ENCODE assay signal across 17 mouse cellular contexts in genomic region chr13:108273034-108273433, GRCm38 (mm10). TPM values are rescaled to one million over a fixed set of nuclear protein-coding genes. Genes with fewer than 3 reads are reported as not detected.
DNase-seq lines count a peak whose midpoint lies in the region; ATAC-seq and TF ChIP-seq lines count a peak whose summit lies in the region.
"Had no signal": no experiment of that assay in that cellular context is flagged by ENCODE, and none has a peak within 500 bp of the region (broad histone marks: within the 10 kb centered on the region; RNA-seq: fewer than 3 reads in every experiment).

No protein-coding gene starts in this region.

- no peak for TF ChIP-seq CTCF in kidney, postnatal 0 days (IDR thresholded peaks at IDR 0.05; ENCODE audit: low read depth)
- TF ChIP-seq CTCF in brain, embryonic 14.5 days (IDR thresholded peaks at IDR 0.05; ENCODE audit: borderline replicate concordance, extremely low read depth, insufficient read depth, insufficient read length) = no peak

- 0 out of 2 replicates have a peak overlapping the region, but pooled peaks have one; percentile 12 for H3K4me2 ChIP-seq in heart, embryonic 14.5 days (ENCODE audit: low read length)
- H3K4me2 ChIP-seq in kidney, postnatal 0 days (ENCODE audit: low read length) = peak overlapping the region; percentile 25; the same call in 1 of the 2 replicates
- H3K4me2 ChIP-seq in limb, embryonic 13.5 days (replicated peaks) = peak overlapping the region; percentile 56
- H3K4me2 ChIP-seq: hindbrain, embryonic 15.5 days; stomach, embryonic 15.5 days had no signal

- WGBS in heart, embryonic 14.5 days = 50% methylated on average over 15 of the region's 15 CpGs
- WGBS in kidney, postnatal 0 days = 29% methylated on average over 15 of the region's 15 CpGs
- WGBS in limb, embryonic 13.5 days = 33% methylated on average over 15 of the region's 15 CpGs

- TF ChIP-seq POLR2A in brain, embryonic 14.5 days (IDR thresholded peaks at IDR 0.05; ENCODE audit: borderline replicate concordance, extremely low read depth, insufficient read depth, insufficient read length, poor library complexity, severe bottlenecking) = no peak

- intact Hi-C loops in heart, postnatal 10 days (cut with DNase I) = no loop called here

- 0 out of 4 replicates have a peak, but pooled peaks cover 0 to 3% of the 10 kb centered on the region in 2 experiments for H3K4me1 ChIP-seq in heart, embryonic 14.5 days (ENCODE audit: control insufficient read depth in 2 of 2, insufficient read depth in 2 of 2, low read length in 2 of 2)
- H3K4me1 ChIP-seq in kidney, postnatal 0 days (replicated peaks; ENCODE audit: insufficient read depth, low read length) = peaks cover 3% of the 10 kb centered on the region; the same call in 1 of the 2 replicates
- H3K4me1 ChIP-seq in limb, embryonic 13.5 days = peaks cover 19% of the 10 kb centered on the region
- H3K4me1 ChIP-seq: hindbrain, embryonic 15.5 days; stomach, embryonic 15.5 days had no signal

- H3K9me3 ChIP-seq in heart, embryonic 14.5 days (ENCODE audit: control insufficient read depth, low read length) = no peaks in the 10 kb centered on the region
- H3K9me3 ChIP-seq in kidney, postnatal 0 days (replicated peaks; ENCODE audit: low read length) = no peaks in the 10 kb centered on the region
- no peaks in the 10 kb centered on the region for H3K9me3 ChIP-seq in limb, embryonic 13.5 days
- H3K9me3 ChIP-seq: embryonic facial prominence, embryonic 10.5 days; hindbrain, embryonic 15.5 days; stomach, embryonic 15.5 days had no signal

- H3K4me3 ChIP-seq in heart, embryonic 14.5 days (ENCODE audit: control insufficient read depth in 1 of 2, insufficient read depth in 1 of 2, low read depth in 1 of 2, low read length in 2 of 2) = no peak overlapping the region
- no peak overlapping the region for H3K4me3 ChIP-seq in kidney, postnatal 0 days (replicated peaks; ENCODE audit: low read depth, low read length)
- 0 out of 2 replicates have a peak overlapping the region, but pooled peaks have one; percentile 7 for H3K4me3 ChIP-seq in limb, embryonic 13.5 days
- H3K4me3 ChIP-seq: embryonic facial prominence, embryonic 10.5 days; hindbrain, embryonic 15.5 days; stomach, embryonic 15.5 days had no signal

- H3K9ac ChIP-seq in heart, embryonic 14.5 days (ENCODE audit: low read length) = no peak overlapping the region
- H3K9ac ChIP-seq in kidney, postnatal 0 days (ENCODE audit: low read depth, low read length) = 0 out of 2 replicates have a peak overlapping the region, but pooled peaks have one; percentile 27
- no peak overlapping the region for H3K9ac ChIP-seq in limb, embryonic 13.5 days
- H3K9ac ChIP-seq: hindbrain, embryonic 15.5 days; liver, embryonic 14.5 days; stomach, embryonic 15.5 days had no signal

- peaks cover 8% of the 10 kb centered on the region for H3K27me3 ChIP-seq in heart, embryonic 14.5 days (ENCODE audit: control insufficient read depth, insufficient read depth, low read length)
- no peaks in the 10 kb centered on the region for H3K27me3 ChIP-seq in kidney, postnatal 0 days (ENCODE audit: insufficient read depth, low read length)
- H3K27me3 ChIP-seq in limb, embryonic 13.5 days = no peaks in the 10 kb centered on the region
- H3K27me3 ChIP-seq: hindbrain, embryonic 15.5 days; stomach, embryonic 15.5 days had no signal

- no peak for DNase-seq in heart, postnatal 10 days
- no peak for DNase-seq in kidney, postnatal 0 days (ENCODE audit: low spot score)
- no peak for DNase-seq in kidney, adult 9 months
- DNase-seq in brain, embryonic 14.5 days (ENCODE audit: low read depth) = peak; percentile 21
- DNase-seq in ovary, postnatal 10 days (ENCODE audit: low spot score) = no peak
- DNase-seq in urinary bladder, postnatal 25 days (ENCODE audit: low spot score) = no peak
- DNase-seq: adrenal gland, adult 2 months; cerebellum, adult 9-10 months; right cerebral cortex, adult 18-20 months; spleen, adult 18-20 months had no signal

- H3K27ac ChIP-seq in heart, embryonic 14.5 days (replicated peaks in 1 of 2; ENCODE audit: control insufficient read depth in 1 of 2, insufficient read depth in 1 of 2, low read depth in 2 of 2, low read length in 2 of 2) = no peak overlapping the region
- peak overlapping the region; percentile 37; the same call in 1 of the 2 replicates for H3K27ac ChIP-seq in kidney, postnatal 0 days
- no peak overlapping the region for H3K27ac ChIP-seq in limb, embryonic 13.5 days
- H3K27ac ChIP-seq: embryonic facial prominence, embryonic 10.5 days; hindbrain, embryonic 15.5 days; liver, embryonic 14.5 days; macrophage; stomach, embryonic 15.5 days had no signal

- no peak for ATAC-seq in heart, embryonic 14.5 days (ENCODE audit: insufficient number of reproducible peaks, insufficient read depth, low FRiP score, low read depth)
- ATAC-seq in kidney, postnatal 0 days (replicated peaks; ENCODE audit: low FRiP score, low read depth) = peak; percentile 25; the same call in 1 of the 2 replicates
- ATAC-seq in limb, embryonic 13.5 days (ENCODE audit: low FRiP score, low read depth) = peak; percentile 25; the same call in 1 of the 2 replicates

- no peaks in the 10 kb centered on the region for H3K36me3 ChIP-seq in heart, embryonic 14.5 days (ENCODE audit: control insufficient read depth, insufficient read depth, low read length)
- no peaks in the 10 kb centered on the region for H3K36me3 ChIP-seq in kidney, postnatal 0 days (ENCODE audit: insufficient read depth, low read length)
- no peaks in the 10 kb centered on the region for H3K36me3 ChIP-seq in limb, embryonic 13.5 days
- H3K36me3 ChIP-seq: embryonic facial prominence, embryonic 10.5 days; hindbrain, embryonic 15.5 days; stomach, embryonic 15.5 days had no signal

RNA-seq across cellular contexts. Expression of gene Depdc1b, which starts 43.1 kb away (rescaled TPM):
- polyA plus RNA-seq in heart, embryonic 14.5 days (2014; fragmentation: Nextera tagmentation; extraction: Ambion mirVana) = 3.1 and 4.6 TPM in 2 replicates
- total RNA-seq in heart, postnatal 10 days (2021) = 1 to 10 TPM; 2.3 to 2.5 TPM
- polyA plus RNA-seq in kidney, postnatal 0 days (2015; fragmentation: Nextera tagmentation; extraction: Ambion mirVana) = 4.1 and 5.9 TPM in 2 replicates
- polyA plus RNA-seq in brain, embryonic 14.5 days (2012; rRNA removed) = 4.3 and 7.1 TPM in 2 replicates
- 9.7 and 10.8 TPM in 2 replicates for polyA plus RNA-seq in limb, embryonic 13.5 days (2015; fragmentation: Nextera tagmentation; extraction: Ambion mirVana)

RNA-seq across cellular contexts. Expression of gene Elovl7, which starts 58.8 kb away (rescaled TPM):
- 2.3 and 2.9 TPM in 2 replicates for polyA plus RNA-seq in heart, embryonic 14.5 days (2014; fragmentation: Nextera tagmentation; extraction: Ambion mirVana)
- total RNA-seq in heart, postnatal 10 days (2021) = under 1 TPM; 0.41 to 0.50 TPM
- 34.5 and 37.2 TPM in 2 replicates for polyA plus RNA-seq in kidney, postnatal 0 days (2015; fragmentation: Nextera tagmentation; extraction: Ambion mirVana)
- polyA plus RNA-seq in brain, embryonic 14.5 days (2012; rRNA removed) = 0.72 and 1.1 TPM in 2 replicates
- polyA plus RNA-seq in limb, embryonic 13.5 days (2015; fragmentation: Nextera tagmentation; extraction: Ambion mirVana) = 1.8 and 2.2 TPM in 2 replicates
